Mouse (Mus musculus) kidney, adult 2 months (tissue): ENCODE results near the gene Pdzd2.

Source experiments
- CTCF ChIP-seq: fragments of 200-500 bp; conservative IDR thresholded peaks from 2 replicates; pipeline ENCODE4 v1.5.1; 2011; ENCODE audit warnings: low read depth, mild to moderate bottlenecking, control low read depth, low read length, moderate library complexity, mixed read lengths; ENCODE audit not compliant: insufficient read depth, insufficient read length
- POLR2A ChIP-seq: fragments of 200-500 bp; IDR thresholded peaks from one replicate; pipeline ENCODE4 v1.6.1; 2011; ENCODE audit warnings: low read depth, low read length, control low read depth

GRCm38 (mm10) chr15:12490969-12491368, 248.8 kb downstream of the Pdzd2 start:
- no peak for TF ChIP-seq CTCF
- no peak for TF ChIP-seq POLR2A
